Mouse (Mus musculus) mouse trophoblast stem cell (cell line): ENCODE measurements around the gene Copb1.

Experiments used
- in situ Hi-C, 2 experiments: fragments of 300-500 bp; cut with MseI, MboI; formaldehyde crosslinking; loops; 2 replicates in 1 of 2; 3 replicates in 1 of 2; pipeline ENCODE4 v1.15.1; 2025

Gene Copb1

DNA sequence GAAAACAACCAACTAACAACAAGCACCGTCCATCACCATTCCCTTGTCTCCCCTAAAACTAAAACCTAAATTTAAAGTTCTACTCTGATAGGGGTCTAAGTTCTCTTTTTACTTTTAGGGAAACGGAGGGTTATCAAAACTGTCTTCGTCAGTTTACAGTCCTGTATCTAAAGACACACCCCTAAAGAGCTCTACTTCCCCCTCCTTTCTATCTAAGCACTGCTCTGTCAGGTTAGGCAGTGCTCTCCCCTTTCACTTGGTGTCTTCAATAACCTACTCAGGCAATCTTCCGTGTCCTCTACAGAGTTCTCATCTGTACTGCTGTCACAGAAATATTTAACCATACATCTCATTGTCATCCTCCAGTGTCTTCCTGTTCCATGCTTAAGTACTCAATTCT is 34.1 kb downstream of the Copb1 start:
- in situ Hi-C loops: no loop called here

DNA sequence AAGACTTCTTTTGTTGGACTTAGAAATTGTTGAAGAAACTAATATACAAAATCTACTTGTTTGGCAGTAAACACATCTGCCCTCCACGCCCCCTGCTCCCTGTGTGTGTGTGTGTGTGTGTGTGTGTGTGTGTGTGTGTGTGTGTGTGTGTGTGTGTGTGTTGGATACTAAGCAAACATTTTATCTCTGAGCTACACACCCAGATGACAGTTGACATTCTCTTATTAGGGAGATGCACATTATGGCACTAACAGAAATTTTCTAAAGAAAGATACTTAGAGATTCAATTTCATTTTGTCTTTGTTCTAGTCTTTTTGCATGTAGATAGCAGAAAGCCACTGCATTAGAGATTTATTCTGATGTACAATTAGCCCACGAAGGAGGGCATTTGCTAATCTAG is 37.6 kb downstream of the Copb1 start:
- in situ Hi-C loops: no loop called here

DNA sequence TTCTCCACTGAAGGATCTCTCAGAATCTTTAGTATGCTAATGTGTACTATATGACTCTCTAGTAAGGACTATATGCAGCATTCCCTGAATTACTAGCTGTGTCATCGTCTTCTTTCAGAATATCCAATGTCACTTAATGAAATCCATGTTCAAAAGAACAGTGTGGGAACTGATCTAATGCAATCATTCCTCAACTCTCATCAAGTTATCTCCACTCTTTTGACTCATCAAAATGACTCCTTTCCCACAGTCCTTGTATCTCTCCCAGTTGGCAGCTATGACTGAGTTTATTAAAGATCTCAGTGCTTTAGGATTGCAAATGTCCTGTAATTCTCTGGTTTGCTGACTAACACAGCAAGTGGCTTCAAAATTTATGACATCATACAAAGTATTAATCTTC is 40.1 kb downstream of the Copb1 start:
- in situ Hi-C loops: no loop called here

DNA sequence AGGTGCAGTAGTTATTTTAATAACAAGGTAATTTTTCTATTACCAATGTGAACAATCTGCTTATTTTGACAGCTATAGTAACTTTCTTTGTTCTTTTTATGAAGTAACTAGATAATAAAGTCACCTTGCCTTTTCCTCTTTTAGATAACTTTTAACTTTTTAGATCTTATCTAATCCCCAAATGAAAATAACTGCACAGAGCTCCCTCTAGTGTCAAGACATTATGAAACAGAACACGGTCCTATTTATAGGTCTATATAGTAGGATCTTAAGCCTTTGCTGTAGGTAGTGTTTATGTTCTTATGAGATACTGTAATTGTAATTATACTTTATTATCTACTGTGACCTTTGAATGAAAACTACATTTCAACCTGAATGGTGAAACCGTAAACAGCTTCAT is 41.0 kb downstream of the Copb1 start:
- in situ Hi-C loops: no loop called here

DNA sequence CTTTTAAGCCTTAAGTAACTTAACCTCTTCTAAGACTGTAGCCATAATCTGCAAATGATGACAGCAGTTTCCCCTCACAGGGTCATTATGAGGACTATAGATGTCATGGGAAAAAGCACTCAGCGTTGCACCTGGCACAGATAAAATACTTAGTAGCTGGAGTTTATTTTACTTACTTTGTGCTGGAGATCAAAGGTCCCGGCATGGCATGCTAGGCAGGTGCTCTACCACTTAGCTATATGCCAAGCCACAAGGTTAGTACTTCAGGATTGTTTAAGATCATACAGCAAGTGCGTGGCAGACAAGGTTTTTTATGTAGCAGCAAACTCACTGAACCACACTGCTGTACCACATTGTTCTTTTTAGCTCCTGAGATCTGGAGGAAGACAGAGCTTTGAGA is 43.9 kb downstream of the Copb1 start:
- in situ Hi-C loops: no loop called here

DNA sequence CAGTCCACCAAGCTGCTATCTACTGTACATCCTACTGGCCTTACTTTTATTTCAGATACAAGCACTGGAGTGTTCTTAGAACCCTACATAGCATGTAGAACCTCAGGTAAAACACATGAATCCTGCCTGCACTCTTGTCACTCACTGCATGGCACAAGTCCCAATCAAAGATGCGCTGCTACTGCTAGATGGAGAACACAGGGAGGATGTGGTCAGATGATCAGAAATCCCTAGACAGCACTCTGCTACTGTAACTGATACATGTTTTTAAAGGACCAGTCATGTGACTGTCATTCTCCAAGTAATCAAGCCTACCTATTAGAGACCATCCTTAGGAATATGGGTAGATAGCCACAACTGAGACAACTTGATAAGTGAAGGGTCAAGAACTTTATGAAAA is 44.7 kb downstream of the Copb1 start:
- in situ Hi-C loops: no loop called here

DNA sequence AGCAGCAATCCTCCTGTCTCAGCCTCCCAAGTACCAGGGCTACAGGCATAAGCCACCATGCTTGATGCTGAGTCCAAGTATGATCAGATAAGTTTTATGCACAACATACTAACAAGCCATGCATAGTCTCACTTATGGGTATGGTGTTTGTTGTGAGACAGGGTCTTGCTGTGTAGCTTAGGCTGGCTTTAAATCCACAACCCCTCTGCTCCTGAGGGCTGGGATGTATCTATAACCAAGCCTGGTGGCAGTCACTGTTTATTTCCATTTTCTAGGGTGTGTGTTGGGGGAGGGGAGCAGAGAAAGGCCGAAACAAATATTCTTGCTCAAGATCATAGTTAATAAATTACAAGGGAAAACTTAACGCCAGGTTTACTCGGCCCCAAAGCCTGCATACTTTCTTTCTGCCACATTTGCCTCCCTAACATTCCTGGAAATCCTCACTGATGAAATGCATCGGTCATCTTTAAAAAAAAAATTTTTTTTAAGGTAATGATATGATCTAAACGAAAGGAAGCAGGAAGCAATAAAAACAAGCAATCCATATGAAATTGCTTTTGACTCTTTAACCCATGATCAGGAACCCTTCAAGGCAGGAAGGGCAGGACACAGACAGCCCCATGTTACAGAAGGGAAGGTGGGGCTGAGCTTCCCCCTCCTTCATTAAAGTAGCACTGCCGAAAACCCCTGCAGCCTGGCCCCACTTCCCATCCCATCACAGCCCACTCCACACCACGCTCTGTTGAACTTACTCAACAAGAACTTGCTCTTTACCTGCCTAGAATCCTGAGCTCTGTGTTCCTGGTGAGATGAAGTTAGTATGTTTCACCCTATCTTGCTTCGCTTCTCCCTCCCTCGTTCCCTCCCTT is 50.8 kb downstream of the Copb1 start:
- in situ Hi-C loops: no loop called here

DNA sequence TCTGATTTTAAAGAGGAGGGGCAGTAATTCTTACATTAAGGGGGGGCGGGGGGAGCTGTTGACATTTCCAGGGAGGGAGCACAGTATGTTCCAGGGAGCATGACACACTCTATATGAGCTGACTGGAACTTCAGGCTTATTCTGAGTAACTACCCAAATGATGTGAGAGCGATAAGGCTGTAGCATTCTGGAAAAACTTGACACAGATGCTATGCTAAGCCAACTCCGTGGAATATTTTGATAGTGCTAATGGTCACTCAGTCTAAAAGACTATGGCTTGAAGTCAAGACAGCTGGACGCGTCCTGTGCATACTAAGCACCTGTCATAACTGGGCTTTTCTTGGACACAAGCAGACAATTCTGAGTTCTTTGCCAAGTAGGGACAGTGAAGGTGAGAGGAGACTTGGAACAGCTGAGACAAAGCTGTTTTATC is 51.5 kb downstream of the Copb1 start:
- in situ Hi-C loops: no loop called here

DNA sequence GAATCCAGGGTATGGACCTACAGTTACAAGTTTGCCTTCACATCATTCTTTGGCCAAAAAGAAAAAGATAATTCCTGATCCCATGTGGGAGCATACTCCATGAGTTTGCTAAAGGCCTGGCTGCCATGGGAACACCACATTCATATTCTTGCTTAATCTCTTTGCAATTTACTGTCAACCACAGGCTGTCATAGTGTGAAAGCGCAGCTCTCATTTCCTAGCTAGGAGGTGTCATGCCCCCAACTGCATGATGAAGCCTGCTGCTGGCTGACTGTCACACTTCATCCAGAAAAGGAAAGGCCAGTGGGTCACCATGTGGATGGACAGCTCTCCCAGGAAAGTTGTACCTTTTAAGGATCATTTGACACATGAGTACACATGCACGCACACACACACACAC is 53.9 kb downstream of the Copb1 start:
- in situ Hi-C loops: no loop called here

DNA sequence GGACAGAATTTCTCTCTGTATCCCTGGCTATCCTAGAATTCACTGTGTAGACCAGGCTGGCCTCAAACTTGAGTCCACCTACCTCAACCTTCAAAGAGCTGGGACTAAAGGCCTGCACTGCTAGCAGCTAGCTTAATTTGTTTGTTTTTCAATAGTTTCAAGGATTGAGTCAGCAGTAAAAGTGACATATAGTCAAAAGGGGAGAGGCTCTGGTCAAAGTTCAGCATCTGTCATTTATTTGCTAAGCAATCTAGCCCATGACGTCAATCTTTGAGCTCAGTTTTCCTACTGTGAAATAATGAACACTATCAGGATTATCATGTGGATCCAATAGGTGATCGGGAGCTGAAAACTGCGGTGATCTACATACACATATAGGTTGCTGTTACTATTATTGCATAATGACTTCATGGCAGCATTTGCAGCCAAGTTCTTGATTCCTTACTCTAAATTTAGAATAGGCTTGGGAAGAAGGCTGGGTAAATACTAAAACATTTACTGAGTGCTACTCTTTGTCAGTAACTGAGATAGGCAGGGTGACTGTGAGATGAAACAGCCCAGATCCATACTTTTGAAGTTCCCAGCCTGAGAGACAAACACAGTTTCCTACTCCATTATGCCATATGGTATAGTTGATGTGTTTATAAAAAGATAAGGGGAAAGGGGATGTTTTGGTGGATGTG is 54.9 kb downstream of the Copb1 start:
- in situ Hi-C loops: loop anchor here (10.0 to 25.0 kb wide), 2 partner anchors 135 to 437 kb away; partner anchors contain the start of gene Spon1 (in 1 of the 2)

DNA sequence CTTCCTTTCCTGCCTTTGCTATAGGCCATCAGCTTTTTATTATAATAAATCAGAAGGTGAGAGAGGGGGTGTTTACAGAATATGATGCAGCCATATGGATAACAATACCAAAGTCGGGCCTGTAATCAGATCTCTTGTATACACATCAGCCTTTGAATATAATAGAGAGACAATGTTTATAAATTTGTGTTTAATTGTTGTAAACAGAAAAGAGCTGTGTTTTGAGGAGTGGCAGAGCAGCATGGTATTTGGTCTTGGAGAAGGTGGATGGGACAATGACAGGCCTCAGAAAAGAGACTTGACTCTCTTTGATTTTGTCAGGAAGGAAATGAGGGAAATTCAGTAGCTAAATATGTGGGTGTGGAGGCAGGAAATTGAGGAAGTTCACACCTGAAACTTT is 56.3 kb downstream of the Copb1 start:
- in situ Hi-C loops: loop anchor here (10.0 to 25.0 kb wide), 2 partner anchors 133 to 436 kb away; partner anchors contain the start of gene Spon1 (in 1 of the 2)

DNA sequence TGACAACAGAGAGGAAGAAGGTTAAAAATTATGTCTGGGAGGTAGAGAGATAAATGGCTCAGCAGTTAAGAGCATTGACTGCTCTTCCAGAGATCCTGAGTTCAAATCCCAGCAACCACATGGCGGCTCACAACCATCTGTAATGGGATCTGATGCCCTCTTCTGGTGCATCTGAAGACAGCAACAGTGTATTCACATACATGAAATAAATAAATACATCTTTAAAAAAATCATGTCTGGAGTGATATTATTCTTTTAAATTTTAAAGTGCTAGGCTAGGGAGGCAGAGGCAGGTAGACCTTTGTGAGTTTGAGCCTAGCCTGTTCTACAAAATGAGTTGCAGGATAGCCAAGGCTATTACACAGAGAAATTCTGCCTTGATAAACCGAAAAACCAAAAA is 57.9 kb downstream of the Copb1 start:
- in situ Hi-C loops: loop anchor here (10.0 to 25.0 kb wide), 2 partner anchors 132 to 434 kb away; partner anchors contain the start of gene Spon1 (in 1 of the 2)

DNA sequence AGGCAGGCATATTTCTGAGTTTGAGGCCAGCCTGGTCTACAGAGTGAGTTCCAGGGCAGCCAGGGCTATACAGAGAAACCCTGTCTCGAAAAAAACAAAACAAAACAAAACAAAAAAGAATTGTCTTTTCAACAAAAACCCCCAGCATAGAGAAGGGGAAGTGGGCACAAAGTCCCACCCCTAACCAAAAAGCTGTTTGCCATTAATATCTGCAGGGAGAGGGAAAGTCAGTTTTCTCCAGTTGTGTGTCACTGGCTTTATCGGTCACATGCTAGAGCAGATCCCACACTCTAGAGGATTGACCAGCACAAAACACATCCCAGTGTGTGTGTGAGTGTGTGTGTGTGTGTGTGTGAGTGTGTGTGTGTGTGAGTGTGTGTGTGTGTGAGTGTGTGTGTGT is 59.7 kb downstream of the Copb1 start:
- in situ Hi-C loops: loop anchor here (10.0 to 25.0 kb wide), 2 partner anchors 130 to 432 kb away; partner anchors contain the start of gene Spon1 (in 1 of the 2)

DNA sequence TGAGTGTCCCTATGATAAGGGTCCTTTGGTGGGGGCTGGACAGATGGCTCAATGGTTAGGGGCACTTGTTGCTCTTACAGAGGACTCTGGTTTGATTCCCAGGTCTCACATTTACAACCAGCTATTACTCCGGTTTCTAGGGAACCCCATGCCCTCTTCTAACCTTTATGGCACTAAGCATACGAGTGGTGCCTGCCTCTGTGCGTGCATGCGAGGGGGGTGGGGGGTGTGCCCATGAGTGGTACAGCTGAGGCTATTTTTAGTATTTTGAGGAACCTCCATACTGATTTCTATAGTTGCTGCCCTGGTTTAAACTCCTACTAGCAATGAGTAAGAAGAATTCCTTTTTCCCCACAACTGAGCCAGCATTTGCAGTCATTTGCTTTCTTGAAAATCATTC is 60.3 kb downstream of the Copb1 start:
- in situ Hi-C loops: loop anchor here (10.0 to 25.0 kb wide), 2 partner anchors 129 to 432 kb away; partner anchors contain the start of gene Spon1 (in 1 of the 2)

DNA sequence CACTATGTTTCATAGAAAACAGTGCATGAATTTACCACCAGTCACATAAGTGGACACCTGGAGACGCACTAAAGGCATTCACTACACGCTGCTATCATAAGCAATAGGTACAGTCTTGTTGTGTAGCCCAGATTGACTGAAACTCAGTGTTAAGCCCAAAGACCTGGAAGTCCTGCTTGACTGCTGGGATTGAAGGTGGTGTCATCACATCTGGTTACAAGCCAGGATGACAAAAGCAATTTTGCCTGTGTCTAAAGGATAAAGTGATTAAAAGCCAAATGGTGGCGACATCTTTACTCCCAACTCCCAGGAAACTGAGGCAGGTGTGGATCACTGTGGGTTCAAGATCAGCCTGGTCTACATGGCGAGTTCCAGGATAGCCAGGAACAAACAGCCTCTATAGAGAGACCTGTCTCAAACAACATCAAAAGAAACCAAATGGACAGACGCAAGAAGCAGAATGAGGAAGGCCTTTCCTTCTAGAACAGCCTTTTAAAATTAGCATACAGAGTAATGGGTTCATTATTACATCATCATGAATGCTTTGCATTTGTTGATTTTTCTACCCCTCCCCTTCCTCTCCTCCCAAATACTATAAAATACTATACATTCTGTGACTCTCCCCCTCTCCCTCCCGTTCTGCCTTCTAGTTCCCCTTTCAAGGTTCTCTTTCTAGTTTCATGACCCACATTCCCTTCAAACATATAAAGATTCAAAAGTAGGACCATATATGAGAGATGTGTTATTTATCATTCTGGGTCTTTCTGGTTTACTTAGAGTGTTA is 61.0 kb downstream of the Copb1 start:
- in situ Hi-C loops: loop anchor here (10.0 to 25.0 kb wide), 2 partner anchors 129 to 431 kb away; partner anchors contain the start of gene Spon1 (in 1 of the 2)

DNA sequence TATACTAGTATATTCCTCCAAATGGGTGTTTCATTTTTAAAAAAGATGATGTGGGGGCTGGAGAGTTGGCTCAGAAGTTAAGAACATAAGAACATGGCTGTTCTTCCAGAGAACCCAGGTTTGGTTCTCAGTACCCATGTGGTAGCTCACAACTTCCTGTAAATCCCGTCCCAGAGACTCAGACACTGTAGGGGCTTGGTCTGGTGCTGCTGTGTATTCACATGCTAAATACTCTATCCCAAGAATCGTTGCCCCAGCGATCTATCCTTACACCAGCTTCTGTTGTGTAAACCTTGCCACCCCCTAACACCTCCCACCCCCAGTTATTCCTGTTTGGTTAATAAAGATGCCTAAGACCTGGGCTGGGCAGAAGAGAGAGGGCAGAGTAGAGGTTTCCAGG is 61.9 kb downstream of the Copb1 start:
- in situ Hi-C loops: loop anchor here (10.0 to 25.0 kb wide), 2 partner anchors 128 to 430 kb away; partner anchors contain the start of gene Spon1 (in 1 of the 2)

DNA sequence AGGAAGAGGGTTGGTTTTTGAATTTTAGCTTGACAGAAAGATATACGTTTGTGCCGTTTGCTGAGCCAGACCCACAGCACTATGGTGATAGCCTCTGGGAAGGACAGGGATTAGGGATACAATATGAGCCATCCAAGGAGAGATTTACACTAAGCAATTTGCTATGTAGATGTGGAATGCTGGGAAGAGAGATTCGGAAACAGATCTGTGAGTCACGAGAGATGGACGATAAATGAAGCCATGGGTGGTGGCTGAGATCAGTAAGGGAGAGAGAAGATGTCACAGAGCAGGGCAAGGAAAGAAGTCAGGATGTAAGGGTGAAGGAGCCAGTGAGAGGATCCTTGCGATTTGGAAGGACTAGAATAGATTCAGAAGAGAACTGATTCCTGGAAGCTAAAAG is 71.1 kb downstream of the Copb1 start:
- in situ Hi-C loops: loop anchor here in 1 of 2 experiments (25.0 kb wide), 1 partner anchor 421 kb away; the partner anchor contains the start of gene Spon1

DNA sequence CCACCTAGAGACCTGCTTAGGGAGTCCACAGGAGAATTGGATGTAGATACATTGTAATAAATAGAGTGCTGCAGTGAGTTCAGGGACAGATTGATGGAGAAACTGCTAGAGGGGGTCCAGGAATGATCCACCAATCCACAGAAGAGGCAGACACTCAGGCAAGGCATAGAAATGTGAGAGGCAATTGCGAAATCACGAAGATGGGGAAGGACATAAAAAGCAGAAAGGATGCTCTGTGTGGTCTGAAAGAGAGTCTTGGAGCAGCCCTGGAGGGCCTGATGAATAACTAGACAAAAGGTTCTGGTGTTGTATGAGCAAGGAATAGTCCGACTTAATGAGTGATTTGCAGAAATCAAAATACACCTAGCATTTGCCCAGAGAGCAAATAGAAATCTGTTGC is 71.8 kb downstream of the Copb1 start:
- in situ Hi-C loops: loop anchor here in 1 of 2 experiments (25.0 kb wide), 1 partner anchor 420 kb away; the partner anchor contains the start of gene Spon1

DNA sequence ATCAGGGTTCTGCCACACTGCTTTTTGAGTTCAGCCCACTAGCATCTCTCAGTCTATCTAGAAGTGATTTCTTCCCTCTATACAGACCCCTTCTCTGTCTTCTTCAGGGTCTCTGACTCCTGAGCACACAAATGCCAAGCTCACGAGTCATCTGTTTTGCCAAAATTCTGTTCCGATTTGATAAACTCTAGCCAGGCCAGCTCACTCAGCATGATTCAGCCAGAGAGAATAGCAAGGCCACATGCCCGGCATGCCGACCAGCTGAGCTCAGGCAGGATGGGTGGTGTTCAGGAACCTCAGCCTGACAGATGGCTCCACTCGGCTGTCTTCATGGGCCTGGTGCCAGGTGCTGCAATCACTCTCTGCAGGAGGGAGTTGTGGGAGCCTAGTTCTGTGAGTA is 73.1 kb downstream of the Copb1 start:
- in situ Hi-C loops: loop anchor here in 1 of 2 experiments (25.0 kb wide), 1 partner anchor 419 kb away; the partner anchor contains the start of gene Spon1

DNA sequence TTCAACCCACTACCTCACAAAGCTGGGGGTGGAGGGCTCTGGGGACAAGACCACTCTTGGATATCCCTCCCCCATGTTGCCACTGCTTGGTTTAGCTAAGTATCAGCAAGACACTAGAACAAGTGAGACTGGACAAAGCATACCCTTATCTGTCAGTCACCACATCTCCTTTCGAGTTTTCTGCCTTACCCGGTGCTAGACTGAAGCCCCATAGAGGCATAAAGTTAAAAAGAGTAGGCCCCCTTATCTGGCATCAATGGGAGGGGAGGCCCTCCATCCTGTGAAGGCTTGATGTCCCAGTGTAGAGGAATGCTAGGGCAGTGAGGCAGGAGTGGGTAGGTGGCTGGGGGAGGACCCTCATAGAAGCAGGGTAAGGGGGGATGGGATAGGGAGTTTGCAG is 77.9 kb downstream of the Copb1 start:
- in situ Hi-C loops: loop anchor here in 1 of 2 experiments (25.0 kb wide), 1 partner anchor 414 kb away; the partner anchor contains the start of gene Spon1
